Mouse (Mus musculus): ENCODE measurements around the gene Rsad2. TPM values are rescaled to one million over a fixed set of nuclear protein-coding genes. Genes with fewer than 3 reads are reported as not detected.
"Not testable (repeated sequence)": the region's sequence is repeated elsewhere in the genome, so short reads cannot be mapped to it uniquely, and the experiment has no call there.

Rsad2 gene
- 5.8 to 27.1 TPM (median 20.9 TPM) in 3 replicates for total RNA-seq (2017)

DNA sequence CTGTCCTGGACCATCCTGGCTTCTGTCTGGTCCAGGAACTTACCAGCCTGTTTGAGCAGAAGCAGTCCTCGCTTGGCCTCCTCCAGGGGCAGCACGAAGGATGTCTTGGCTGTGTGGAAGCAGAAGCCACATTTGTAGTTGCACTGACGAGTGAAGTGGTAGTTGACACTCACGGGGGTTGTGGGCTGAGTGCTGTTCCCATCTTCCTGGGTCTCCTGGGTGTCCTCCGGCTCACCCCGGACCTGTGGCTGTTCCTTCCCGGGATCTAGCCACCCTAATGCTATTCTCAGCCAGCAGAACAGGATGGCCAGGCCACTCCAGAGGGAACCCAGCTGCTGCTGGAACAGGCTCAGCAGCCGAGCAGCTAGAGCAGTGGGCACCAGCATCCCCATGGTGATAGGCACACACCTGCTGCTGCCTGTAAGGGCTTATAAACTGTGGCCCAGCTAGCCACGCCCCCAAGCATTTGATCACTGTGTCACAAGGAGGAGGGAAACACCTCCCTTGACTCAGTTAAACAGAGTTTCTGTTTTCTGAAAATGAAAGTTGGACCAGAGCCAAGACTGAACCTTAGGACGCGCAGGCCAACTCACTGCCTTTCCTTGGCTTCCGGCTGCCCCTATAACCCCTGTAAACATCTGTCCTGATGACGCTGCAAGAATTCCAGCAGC lies at the start of gene Rsad2:
Rsad2 (minus strand) TSS at position 425 of the 671 bp plus-strand sequence.
- ATAC-seq (replicated peaks; ENCODE audit: insufficient number of reproducible peaks, low FRiP score, low TSS enrichment, poor library complexity, severe bottlenecking), result peak; percentile 57

DNA sequence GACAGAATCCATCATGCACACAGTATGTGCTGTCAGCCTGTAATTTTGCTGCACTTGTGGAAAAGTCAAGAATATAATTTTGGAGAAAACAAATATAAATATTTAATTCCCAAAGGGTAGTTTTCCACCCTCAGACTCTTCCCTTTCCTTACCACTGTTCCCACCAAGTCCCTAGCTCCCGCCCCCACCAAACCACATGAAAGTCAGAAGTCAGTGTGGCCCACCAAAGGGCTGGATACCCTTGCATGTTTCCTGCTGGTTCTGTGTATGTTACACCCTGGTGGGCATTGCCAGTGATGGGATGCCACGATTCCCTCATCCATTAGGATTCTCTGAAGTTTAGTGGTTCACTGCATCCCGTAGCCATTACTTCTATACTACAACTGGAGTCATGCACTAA lies 44.8 kb upstream of the Rsad2 start:
- no peak for ATAC-seq (replicated peaks; ENCODE audit: insufficient number of reproducible peaks, low FRiP score, low TSS enrichment, poor library complexity, severe bottlenecking)

DNA sequence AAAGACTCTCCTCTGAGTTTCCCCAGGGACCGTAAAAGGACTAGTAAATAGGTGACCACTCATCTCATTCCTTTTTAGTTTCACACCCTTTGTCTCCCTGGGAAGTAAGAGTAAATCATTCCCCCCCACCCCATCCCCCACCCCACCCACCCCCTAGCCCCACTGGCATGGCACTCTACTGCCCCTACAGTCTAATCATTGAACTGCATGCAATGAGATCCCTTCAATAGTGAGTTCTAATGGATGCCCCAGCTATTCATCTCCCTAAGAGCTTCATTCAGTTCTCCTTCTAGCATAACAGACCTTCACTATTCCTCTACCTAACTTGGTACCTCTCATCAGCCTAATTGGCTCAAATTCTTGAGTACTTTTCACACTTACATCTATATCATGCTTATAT lies 33.7 kb upstream of the Rsad2 start:
- ATAC-seq (replicated peaks; ENCODE audit: insufficient number of reproducible peaks, low FRiP score, low TSS enrichment, poor library complexity, severe bottlenecking), result no peak

DNA sequence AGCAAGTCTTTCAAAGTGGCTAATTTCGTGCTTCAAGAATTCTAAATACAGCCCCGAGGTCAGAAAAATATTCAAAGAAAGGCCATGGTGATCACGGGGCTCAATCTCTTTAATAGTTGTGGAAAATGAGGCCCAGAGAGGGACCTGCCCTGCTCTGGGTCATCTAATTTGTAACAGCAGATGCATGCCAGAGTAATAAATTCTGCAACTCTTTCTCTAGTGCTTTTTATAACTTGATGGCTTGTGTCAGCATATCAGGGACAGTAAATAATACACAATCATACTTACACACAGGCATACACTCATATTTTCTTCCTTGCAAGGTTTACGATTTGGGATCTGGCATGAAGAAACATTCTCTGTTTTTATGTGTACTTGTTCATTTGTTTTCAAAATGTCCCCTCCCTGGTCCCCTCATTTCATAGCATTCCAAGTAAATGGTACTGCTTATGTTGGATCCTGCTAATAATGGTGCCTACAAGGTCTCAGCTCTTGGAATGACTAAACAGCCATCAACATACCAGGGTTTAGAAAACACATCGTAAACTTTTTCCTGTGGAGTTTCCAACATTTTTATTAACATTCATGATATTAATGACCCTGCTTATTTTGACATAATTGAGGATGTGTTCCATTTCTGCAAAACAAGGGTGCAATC lies 32.5 kb upstream of the Rsad2 start:
- ATAC-seq (replicated peaks; ENCODE audit: insufficient number of reproducible peaks, low FRiP score, low TSS enrichment, poor library complexity, severe bottlenecking), result no peak

GRCm38 (mm10) chr12:26487874-26488616 lies 31.8 kb upstream of the Rsad2 start:
- no peak for ATAC-seq (replicated peaks; ENCODE audit: insufficient number of reproducible peaks, low FRiP score, low TSS enrichment, poor library complexity, severe bottlenecking)

GRCm38 (mm10) chr12:26485738-26486580 lies 29.7 kb upstream of the Rsad2 start:
- not testable (repeated sequence) for ATAC-seq (replicated peaks; ENCODE audit: insufficient number of reproducible peaks, low FRiP score, low TSS enrichment, poor library complexity, severe bottlenecking)

DNA sequence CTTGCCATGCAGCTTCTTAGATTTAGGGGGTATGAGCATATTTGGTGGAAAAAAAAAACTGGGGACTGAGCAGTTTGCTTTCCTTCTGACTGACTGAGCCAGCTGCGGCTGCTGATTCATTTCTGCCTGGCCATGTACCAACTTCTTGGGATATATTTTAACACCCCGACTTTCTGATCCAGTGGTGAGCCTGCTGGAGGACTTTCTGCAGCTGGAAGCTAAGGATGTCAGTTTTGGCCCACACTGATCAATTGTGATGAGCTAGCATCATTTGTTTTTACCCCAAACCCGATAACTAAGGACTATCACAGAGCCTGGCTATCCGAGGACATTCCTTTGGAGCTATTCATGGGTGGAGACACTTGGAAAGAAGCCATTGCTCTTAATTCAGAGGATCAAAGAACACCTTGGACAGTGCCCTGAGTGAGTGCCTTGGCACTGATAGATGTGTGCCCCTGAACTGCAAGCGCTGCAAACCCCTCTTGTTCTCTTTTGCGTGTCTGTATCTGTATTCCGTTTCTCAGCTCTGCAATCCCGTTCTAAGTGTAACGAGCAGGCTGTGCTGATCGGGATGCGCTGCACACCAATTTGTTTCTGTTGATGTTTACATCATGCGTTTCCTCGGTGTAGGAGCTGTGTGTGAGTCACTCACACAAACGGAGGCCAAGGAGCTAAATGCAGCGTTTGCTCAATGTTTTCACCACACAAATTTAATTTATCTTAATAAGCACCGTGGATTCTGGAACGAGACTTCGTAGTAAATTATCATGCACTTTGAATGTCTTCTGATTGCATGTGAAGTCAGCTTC lies 22.1 kb upstream of the Rsad2 start:
- ATAC-seq (replicated peaks; ENCODE audit: insufficient number of reproducible peaks, low FRiP score, low TSS enrichment, poor library complexity, severe bottlenecking), result no peak

- ATAC-seq (replicated peaks; ENCODE audit: insufficient number of reproducible peaks, low FRiP score, low TSS enrichment, poor library complexity, severe bottlenecking), result no peak
Measured at GRCm38 (mm10) chr12:26477198-26477597, 20.9 kb upstream of the Rsad2 start.

DNA sequence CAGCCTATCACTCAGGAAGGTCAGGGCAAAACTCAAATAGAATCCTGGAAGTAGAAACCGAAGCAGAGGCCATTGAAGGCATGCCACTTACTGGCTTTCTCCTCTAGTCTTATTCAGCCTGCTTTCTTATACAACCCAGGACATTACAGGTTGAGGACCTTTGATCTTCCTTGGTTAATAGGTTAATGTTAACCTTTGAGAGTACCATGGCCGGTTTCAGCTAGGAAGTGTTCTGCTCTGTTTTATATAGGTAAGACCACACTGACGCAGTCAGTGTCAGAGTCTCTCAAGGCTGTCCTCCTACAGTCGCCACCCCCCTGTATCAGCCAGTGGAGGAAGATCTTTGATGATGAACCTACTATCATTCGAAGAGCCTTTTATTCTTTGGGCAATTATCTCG lies 17.5 kb upstream of the Rsad2 start:
- no peak for ATAC-seq (replicated peaks; ENCODE audit: insufficient number of reproducible peaks, low FRiP score, low TSS enrichment, poor library complexity, severe bottlenecking)

- ATAC-seq (replicated peaks; ENCODE audit: insufficient number of reproducible peaks, low FRiP score, low TSS enrichment, poor library complexity, severe bottlenecking), result no peak
Measured at GRCm38 (mm10) chr12:26472770-26473481, 16.7 kb upstream of the Rsad2 start.

DNA sequence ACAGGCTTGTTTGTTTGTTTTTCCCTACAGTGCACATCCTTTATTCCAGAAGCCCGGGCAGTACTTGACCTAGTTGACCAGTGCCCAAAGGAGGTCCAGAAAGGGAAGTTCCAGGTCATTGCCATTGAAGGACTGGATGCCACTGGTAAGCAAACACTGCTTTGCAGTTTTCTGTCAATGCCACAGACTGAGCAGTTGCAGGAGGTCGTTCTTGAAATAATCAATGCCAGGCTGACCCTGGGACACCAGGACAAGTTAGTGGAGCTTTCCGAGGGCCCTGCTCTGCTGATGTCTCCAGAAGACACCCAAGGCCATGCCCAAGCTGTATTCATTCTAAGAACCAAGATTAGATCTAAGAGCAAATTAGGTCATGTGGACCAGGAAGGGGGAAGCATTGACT lies 15.1 kb upstream of the Rsad2 start:
- no peak for ATAC-seq (replicated peaks; ENCODE audit: insufficient number of reproducible peaks, low FRiP score, low TSS enrichment, poor library complexity, severe bottlenecking)

DNA sequence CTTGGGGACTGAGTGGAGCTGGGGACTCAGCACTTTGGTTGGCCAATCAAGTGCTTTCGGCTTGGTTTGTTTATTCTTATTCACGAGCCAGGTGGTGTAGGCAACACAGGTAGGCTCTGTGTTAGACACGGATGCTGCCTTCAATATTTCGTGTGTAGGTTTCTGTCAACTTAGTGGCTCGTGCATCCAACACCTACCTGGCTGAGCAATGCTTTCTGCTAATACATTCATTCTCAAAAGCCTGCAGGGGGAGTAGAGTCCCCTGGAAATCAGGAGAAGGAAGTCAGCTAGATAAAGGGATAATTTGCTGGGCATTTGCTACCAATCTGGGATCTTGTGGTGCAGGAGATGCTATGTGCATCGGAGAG lies 13.8 kb upstream of the Rsad2 start:
- no peak for ATAC-seq (replicated peaks; ENCODE audit: insufficient number of reproducible peaks, low FRiP score, low TSS enrichment, poor library complexity, severe bottlenecking)

- ATAC-seq (replicated peaks; ENCODE audit: insufficient number of reproducible peaks, low FRiP score, low TSS enrichment, poor library complexity, severe bottlenecking), result peak; percentile 87
Measured at GRCm38 (mm10) chr12:26469098-26470041, 13.1 kb upstream of the Rsad2 start, which contains the start of gene Cmpk2. TSS of gene Cmpk2 (plus strand) at chr12:26469204.

- ATAC-seq (replicated peaks; ENCODE audit: insufficient number of reproducible peaks, low FRiP score, low TSS enrichment, poor library complexity, severe bottlenecking), result no peak
Measured at GRCm38 (mm10) chr12:26465600-26465999, 9.3 kb upstream of the Rsad2 start.

DNA sequence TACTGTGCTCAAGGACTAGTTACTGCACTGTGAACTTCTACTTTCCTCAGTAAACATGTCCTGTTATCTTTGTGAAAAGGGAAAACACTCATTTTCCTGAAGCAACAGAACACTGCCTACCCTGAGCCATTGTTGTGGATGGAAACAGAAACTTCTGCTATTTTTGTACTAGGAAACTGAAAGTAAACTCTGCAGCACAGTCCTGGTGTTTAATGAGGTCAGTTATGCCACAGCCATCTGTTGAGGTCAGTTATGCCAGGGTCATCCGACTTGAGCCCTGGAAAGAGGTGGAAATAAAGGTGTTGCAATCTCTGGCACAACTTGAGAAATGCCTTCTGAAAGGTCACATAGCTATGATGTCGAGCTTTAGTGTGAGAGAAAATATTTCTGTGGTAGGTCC lies 3.8 kb upstream of the Rsad2 start:
- peak; percentile 90 for ATAC-seq (replicated peaks; ENCODE audit: insufficient number of reproducible peaks, low FRiP score, low TSS enrichment, poor library complexity, severe bottlenecking)

DNA sequence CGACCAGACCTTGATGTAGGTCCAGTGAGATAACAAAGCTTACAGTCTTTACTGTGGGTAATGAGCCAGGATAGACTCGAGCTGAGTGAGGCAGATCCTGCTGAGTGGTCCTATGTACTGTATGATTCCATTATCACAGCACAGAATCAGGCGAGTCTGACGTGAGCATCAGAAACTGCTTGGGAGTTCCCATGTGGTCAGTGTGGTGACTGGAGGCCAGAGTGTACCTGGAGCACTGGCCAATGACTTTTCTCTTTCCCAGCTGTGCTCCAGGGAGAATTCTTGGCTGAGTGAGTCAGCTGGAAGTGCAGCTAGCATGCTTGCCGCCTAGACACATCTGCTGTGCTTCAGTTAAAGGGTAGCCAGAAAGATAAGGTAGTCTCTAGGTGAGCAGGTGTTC lies 1.6 kb downstream of the Rsad2 start:
- ATAC-seq (replicated peaks; ENCODE audit: insufficient number of reproducible peaks, low FRiP score, low TSS enrichment, poor library complexity, severe bottlenecking), result no peak

- no peak for ATAC-seq (replicated peaks; ENCODE audit: insufficient number of reproducible peaks, low FRiP score, low TSS enrichment, poor library complexity, severe bottlenecking)
Measured at GRCm38 (mm10) chr12:26452951-26453350, 3.3 kb downstream of the Rsad2 start.
